Mouse (Mus musculus) heart, embryonic 12.5 days (tissue): Measurements from ENCODE around the gene 9330161L09Rik. TPM values are rescaled to one million over a fixed set of nuclear protein-coding genes. Genes with fewer than 3 reads are reported as not detected.
"Not testable (repeated sequence)": the region's sequence is repeated elsewhere in the genome, so short reads cannot be mapped to it uniquely, and the experiment has no call there.

Experiments used
- ATAC-seq: fragments of 200-750 bp; cut with Nextera tagmentation; 2 replicates; pipeline ENCODE4 v1.8.0; 2017; ENCODE audit warnings: moderate TSS enrichment, moderate library complexity; ENCODE audit not compliant: insufficient number of reproducible peaks, low FRiP score
- H3K27ac ChIP-seq: fragments of 300-500 bp; sonication (generic); 2 replicates; pipeline ENCODE4 v1.5.1; 2016; ENCODE audit warnings: mild to moderate bottlenecking, moderate library complexity; ENCODE audit not compliant: poor library complexity, severe bottlenecking
- H3K27me3 ChIP-seq: fragments of 300-500 bp; sonication (generic); replicated peaks from 2 replicates; pipeline ENCODE4 v1.6.1; 2016; ENCODE audit warnings: mild to moderate bottlenecking, moderate library complexity
- H3K36me3 ChIP-seq: fragments of 300-500 bp; sonication (generic); 2 replicates; pipeline ENCODE4 v1.6.1; 2016; ENCODE audit warnings: mild to moderate bottlenecking, moderate library complexity
- H3K4me1 ChIP-seq: fragments of 300-500 bp; sonication (generic); replicated peaks from 2 replicates; pipeline ENCODE4 v1.6.1; 2016; ENCODE audit warnings: mild to moderate bottlenecking
- H3K4me2 ChIP-seq: fragments of 300-500 bp; sonication (generic); 2 replicates; pipeline ENCODE4 v1.6.1; 2016; ENCODE audit warnings: mild to moderate bottlenecking, moderate library complexity
- H3K4me3 ChIP-seq: fragments of 300-500 bp; sonication (generic); 2 replicates; pipeline ENCODE4 v1.5.1; 2016; ENCODE audit warnings: mild to moderate bottlenecking
- H3K9ac ChIP-seq: fragments of 300-500 bp; sonication (generic); 2 replicates; pipeline ENCODE4 v1.6.1; 2016; ENCODE audit warnings: mild to moderate bottlenecking, moderate library complexity
- H3K9me3 ChIP-seq: fragments of 300-500 bp; sonication (generic); replicated peaks from 2 replicates; pipeline ENCODE4 v1.6.1; 2016; ENCODE audit warnings: mild to moderate bottlenecking, moderate library complexity
- WGBS: fragments of 180-500 bp; shearing (Covaris S2); methylation state at CpG from one replicate; pipeline ENCODE4 v1.1.7; 2016; 5-methylcytosine and 5-hydroxymethylcytosine counted together
- polyA plus RNA-seq: library from polyadenylated mRNA; unstranded; fragments of >200 nt; fragmentation: Nextera tagmentation; extraction: Ambion mirVana; gene quantifications from 2 replicates; pipeline ENCODE4 v1.2.1, GENCODE M21; 2016

9330161L09Rik gene
- polyA plus RNA-seq = 0.39 and 0.46 TPM in 2 replicates

GRCm38 (mm10) chr12:103407720-103408119 is at the start of gene 9330161L09Rik:
Gene 9330161L09Rik, minus strand, starts transcription at chr12:103407820.
- H3K27ac ChIP-seq = no peak within 1 kb of the TSS
- no peaks in the 10 kb centered on the region for H3K27me3 ChIP-seq
- no peak within 1 kb of the TSS for H3K4me2 ChIP-seq
- H3K9ac ChIP-seq = no peak within 1 kb of the TSS
- H3K4me3 ChIP-seq = no peak within 1 kb of the TSS
- peaks cover 97% of the 10 kb centered on the region for H3K36me3 ChIP-seq
- ATAC-seq = no peak
- H3K4me1 ChIP-seq = no peaks in the 10 kb centered on the region
- H3K9me3 ChIP-seq = no peaks in the 10 kb centered on the region
- WGBS = 87% methylated on average over 4 of the region's 4 CpGs

DNA sequence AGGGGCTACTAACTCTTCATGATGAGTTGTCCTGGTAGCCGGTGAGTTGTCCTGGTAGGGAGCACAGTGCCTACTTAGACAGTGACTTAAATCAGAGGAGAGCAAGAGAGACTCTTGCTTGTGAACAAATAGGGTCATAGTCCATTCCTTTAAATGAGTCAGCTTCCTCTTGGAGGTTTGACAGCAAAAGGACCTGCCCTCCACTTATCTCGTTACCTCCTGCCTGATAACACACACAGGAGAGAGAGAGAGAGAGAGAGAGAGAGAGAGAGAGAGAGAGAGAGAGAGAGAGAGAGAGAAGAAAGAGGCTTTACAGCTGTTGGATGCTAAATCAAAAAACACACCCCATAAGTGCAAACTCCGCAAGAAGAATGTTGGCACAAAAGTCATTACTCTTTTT is 49.5 kb upstream of the 9330161L09Rik start, which contains the start of gene Ifi27l2b:
Ifi27l2b (minus strand) TSS at position 84 of the 400 bp plus-strand sequence.
- Histone ChIP-seq H3K4me1 (no peaks in the 10 kb centered on the region), H3K27ac (no peak within 1 kb of the TSS), H3K4me3 (no peak within 1 kb of the TSS), H3K27me3 (no peaks in the 10 kb centered on the region), H3K9ac (no peak within 1 kb of the TSS), H3K9me3 (no peaks in the 10 kb centered on the region), H3K4me2 (no peak within 1 kb of the TSS), H3K36me3 (no peaks in the 10 kb centered on the region)
- ATAC-seq = no peak
- 40% methylated on average over 3 of the region's 3 CpGs for WGBS

GRCm38 (mm10) chr12:103456727-103457126 is 49.1 kb upstream of the 9330161L09Rik start:
- H3K4me3 ChIP-seq, H3K9ac ChIP-seq, H3K36me3 ChIP-seq, ATAC-seq, H3K9me3 ChIP-seq, H3K4me2 ChIP-seq, H3K4me1 ChIP-seq, H3K27me3 ChIP-seq, H3K27ac ChIP-seq: not testable (repeated sequence)
- WGBS = no CpG with 5 or more reads among the region's 1 CpGs

DNA sequence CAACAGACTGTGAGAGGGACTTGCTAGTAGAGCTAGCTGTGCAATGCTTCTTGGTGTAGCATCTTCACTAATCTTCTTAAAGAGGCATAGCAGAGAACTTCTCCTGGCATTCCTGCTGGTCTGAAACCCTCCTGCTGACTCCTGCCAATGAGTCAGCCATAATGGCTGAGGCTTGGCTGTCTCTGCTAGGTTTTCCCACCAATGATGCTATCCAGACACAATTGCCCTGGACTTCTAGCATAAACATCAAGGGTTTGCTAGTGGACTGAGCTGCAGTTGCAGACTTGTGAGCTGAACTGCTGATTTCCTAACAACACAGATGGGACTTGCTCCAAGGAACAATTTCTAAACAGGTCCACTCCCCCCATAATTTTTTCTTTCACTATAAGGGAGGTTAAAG is 45.7 kb upstream of the 9330161L09Rik start:
- Histone ChIP-seq H3K4me3 (no peak overlapping the region), H3K9ac (no peak overlapping the region), H3K9me3 (no peaks in the 10 kb centered on the region), H3K27me3 (no peaks in the 10 kb centered on the region), H3K36me3 (no peaks in the 10 kb centered on the region), H3K27ac (no peak overlapping the region), H3K4me1 (no peaks in the 10 kb centered on the region), H3K4me2 (no peak overlapping the region)
- ATAC-seq = no peak

DNA sequence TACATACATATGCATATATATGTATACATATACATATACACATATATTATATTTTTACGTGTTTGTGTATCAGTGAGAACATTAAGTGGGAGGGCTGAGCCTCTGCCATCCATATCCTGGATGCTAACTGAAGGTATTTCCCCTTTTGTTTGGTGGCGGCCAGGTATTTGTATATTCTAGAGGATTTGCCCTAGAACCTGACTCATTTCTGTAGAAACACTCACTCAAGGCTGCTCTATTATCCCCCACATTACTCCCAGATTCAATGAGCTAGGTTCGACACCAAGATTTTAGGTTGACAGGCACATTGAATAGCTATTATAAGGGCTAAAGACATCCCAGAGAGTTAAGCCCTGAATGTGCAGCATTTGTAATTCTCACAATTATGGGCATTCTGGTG is 37.4 kb upstream of the 9330161L09Rik start:
- no peaks in the 10 kb centered on the region for H3K36me3 ChIP-seq
- no peak overlapping the region for H3K4me2 ChIP-seq
- H3K4me1 ChIP-seq = no peaks in the 10 kb centered on the region
- peaks cover 6% of the 10 kb centered on the region; the same call in 1 of the 2 replicates for H3K27me3 ChIP-seq
- no peak overlapping the region for H3K4me3 ChIP-seq
- no peaks in the 10 kb centered on the region for H3K9me3 ChIP-seq
- no peak overlapping the region for H3K27ac ChIP-seq
- no peak for ATAC-seq
- WGBS = 78% methylated on average over 3 of the region's 3 CpGs
- no peak overlapping the region for H3K9ac ChIP-seq

- H3K36me3 ChIP-seq = not testable (repeated sequence)
These were observed 36.6 kb upstream of the 9330161L09Rik start for GRCm38 (mm10) chr12:103444261-103444660.

GRCm38 (mm10) chr12:103443524-103443923 is 35.9 kb upstream of the 9330161L09Rik start, which contains the start of gene Ifi27l2a:
Gene Ifi27l2a, minus strand, starts transcription at chr12:103443680.
- no peaks in the 10 kb centered on the region for H3K9me3 ChIP-seq
- no peak within 1 kb of the TSS for H3K4me2 ChIP-seq
- ATAC-seq = no peak
- H3K4me3 ChIP-seq = no peak within 1 kb of the TSS
- H3K27me3 ChIP-seq = peaks cover 6% of the 10 kb centered on the region; the same call in 1 of the 2 replicates
- H3K4me1 ChIP-seq = no peaks in the 10 kb centered on the region
- no peak within 1 kb of the TSS for H3K9ac ChIP-seq
- H3K27ac ChIP-seq = no peak within 1 kb of the TSS
- H3K36me3 ChIP-seq = no peaks in the 10 kb centered on the region
- WGBS = 57% methylated on average over 3 of the region's 3 CpGs

More at GRCm38 (mm10) chr12:103444261-103444660, 36.6 kb upstream of the 9330161L09Rik start:
- not testable (repeated sequence) for H3K4me1 ChIP-seq, H3K4me3 ChIP-seq, H3K9ac ChIP-seq, ATAC-seq, H3K27ac ChIP-seq, H3K4me2 ChIP-seq, H3K27me3 ChIP-seq, H3K9me3 ChIP-seq
- 29% methylated on average over 6 of the region's 7 CpGs for WGBS

DNA sequence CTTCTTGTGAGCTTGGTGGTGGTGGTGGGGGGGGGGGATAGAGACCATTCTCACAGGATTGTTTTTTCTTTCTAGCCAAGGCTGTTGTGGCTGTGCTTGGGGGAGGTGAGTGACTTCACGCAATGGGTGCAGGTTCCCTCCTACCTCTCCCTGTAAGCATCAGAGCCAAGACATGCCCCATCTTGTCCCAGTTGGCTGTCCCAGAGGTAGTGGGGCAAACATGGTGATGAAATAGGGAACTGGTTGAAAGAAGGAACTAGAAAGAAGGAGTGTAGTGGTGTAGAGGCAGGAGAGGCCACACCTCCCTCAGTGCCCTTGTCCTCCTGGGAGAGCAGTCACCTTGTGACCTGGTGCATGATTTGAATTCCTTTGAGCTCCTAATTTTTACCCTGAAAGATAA is 30.0 kb upstream of the 9330161L09Rik start:
- H3K4me1 ChIP-seq = no peaks in the 10 kb centered on the region
- no peak for ATAC-seq
- no peak overlapping the region for H3K27ac ChIP-seq
- no peaks in the 10 kb centered on the region for H3K36me3 ChIP-seq
- H3K27me3 ChIP-seq = 0 out of 2 replicates have a peak, but pooled peaks cover 3% of the 10 kb centered on the region
- WGBS = 86% methylated on average over 1 of the region's 1 CpGs
- no peak overlapping the region for H3K4me3 ChIP-seq
- no peak overlapping the region for H3K9ac ChIP-seq
- H3K9me3 ChIP-seq = no peaks in the 10 kb centered on the region
- no peak overlapping the region for H3K4me2 ChIP-seq

DNA sequence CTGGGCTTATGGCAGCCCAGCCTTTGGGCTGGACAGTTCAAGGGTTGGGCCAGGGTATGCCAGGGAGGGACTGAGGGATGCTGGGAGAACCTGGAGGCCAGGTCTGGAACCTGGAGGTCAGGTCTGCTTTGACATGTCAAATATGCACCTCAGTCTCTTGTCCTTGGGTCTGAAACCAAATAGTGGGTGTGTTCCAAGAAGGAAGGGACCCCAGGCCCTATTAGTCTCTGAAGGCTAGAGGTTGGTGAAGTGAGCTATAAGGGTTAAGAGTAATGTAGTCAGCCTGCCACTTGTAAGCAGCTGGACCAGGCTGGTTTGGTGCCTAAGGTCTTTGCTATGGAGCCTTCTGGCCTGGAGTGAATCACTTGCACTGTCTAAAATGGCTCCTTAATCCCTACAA is 27.2 kb upstream of the 9330161L09Rik start:
- Histone ChIP-seq H3K9me3 (no peaks in the 10 kb centered on the region), H3K4me1 (no peaks in the 10 kb centered on the region), H3K27me3 (no peaks in the 10 kb centered on the region), H3K4me3 (no peak overlapping the region), H3K4me2 (peak overlapping the region; percentile 38), H3K36me3 (no peaks in the 10 kb centered on the region), H3K27ac (no peak overlapping the region), H3K9ac (no peak overlapping the region)
- ATAC-seq = no peak

GRCm38 (mm10) chr12:103433986-103434731 is 26.5 kb upstream of the 9330161L09Rik start, which contains the start of gene Ifi27:
Gene Ifi27, plus strand, starts transcription at chr12:103434211.
- Histone ChIP-seq H3K4me1 (no peaks in the 10 kb centered on the region), H3K4me3 (peak within 1 kb of the TSS; percentile 28), H3K27ac (peak within 1 kb of the TSS; percentile 5; the same call in 1 of the 2 replicates), H3K9me3 (no peaks in the 10 kb centered on the region), H3K36me3 (no peaks in the 10 kb centered on the region), H3K4me2 (peak within 1 kb of the TSS; percentile 38), H3K9ac (no peak within 1 kb of the TSS), H3K27me3 (no peaks in the 10 kb centered on the region)
- peak; percentile 85 for ATAC-seq
- WGBS = 46% methylated on average over 8 of the region's 8 CpGs

DNA sequence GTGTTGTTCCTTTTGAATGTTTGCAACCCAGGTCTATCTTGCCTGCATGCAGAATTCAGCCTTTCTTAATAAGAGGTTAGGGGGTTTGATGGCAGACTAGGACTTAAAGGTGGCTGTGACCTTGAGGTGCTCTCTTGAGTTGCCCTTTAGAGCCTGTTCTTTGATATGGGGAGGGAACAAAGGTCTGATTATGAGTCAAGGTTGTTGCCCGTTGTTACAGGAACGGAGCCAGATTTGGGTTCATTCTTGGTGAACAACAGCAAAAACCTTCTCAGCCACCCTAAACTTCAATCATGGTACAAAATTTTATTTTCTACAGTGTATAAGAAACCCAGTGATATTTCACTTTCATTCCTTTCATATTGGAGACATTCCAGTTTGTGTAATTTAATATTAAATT is 25.8 kb upstream of the 9330161L09Rik start:
- H3K27me3 ChIP-seq = no peaks in the 10 kb centered on the region
- no peak for ATAC-seq
- no peaks in the 10 kb centered on the region for H3K4me1 ChIP-seq
- WGBS = 73% methylated on average over 2 of the region's 2 CpGs
- no peaks in the 10 kb centered on the region for H3K36me3 ChIP-seq
- H3K4me2 ChIP-seq = no peak overlapping the region
- no peak overlapping the region for H3K27ac ChIP-seq
- no peak overlapping the region for H3K4me3 ChIP-seq
- H3K9ac ChIP-seq = no peak overlapping the region
- no peaks in the 10 kb centered on the region for H3K9me3 ChIP-seq
